Mouse (Mus musculus) midbrain, embryonic 10.5 days (tissue): ENCODE results near the gene Mink1. TPM values are rescaled to one million over a fixed set of nuclear protein-coding genes. Genes with fewer than 3 reads are reported as not detected.
"Not testable (repeated sequence)": the region's sequence is repeated elsewhere in the genome, so short reads cannot be mapped to it uniquely, and the experiment has no call there.

Experiments
- DNase-seq: peaks from one replicate; pipeline ENCODE4 v3.0.0-alpha.2; 2017; ENCODE audit warnings: low spot score
- H3K27ac ChIP-seq: fragments of 300-500 bp; sonication (generic); replicated peaks from 2 replicates; pipeline ENCODE4 v1.5.1; 2016; ENCODE audit warnings: mild to moderate bottlenecking
- H3K27me3 ChIP-seq: fragments of 300-500 bp; sonication (generic); 2 replicates; pipeline ENCODE4 v1.6.1; 2016; ENCODE audit warnings: low read depth, mild to moderate bottlenecking; ENCODE audit not compliant: poor library complexity, severe bottlenecking
- H3K36me3 ChIP-seq: fragments of 300-500 bp; sonication (generic); 2 replicates; pipeline ENCODE4 v1.6.1; 2016; ENCODE audit warnings: mild to moderate bottlenecking, moderate library complexity
- H3K4me1 ChIP-seq: fragments of 300-500 bp; sonication (generic); 2 replicates; pipeline ENCODE4 v1.6.1; 2016
- H3K4me3 ChIP-seq: fragments of 300-500 bp; sonication (generic); 2 replicates; pipeline ENCODE4 v1.5.1; 2016; ENCODE audit warnings: mild to moderate bottlenecking, moderate library complexity
- H3K9me3 ChIP-seq: fragments of 300-500 bp; sonication (generic); replicated peaks from 2 replicates; pipeline ENCODE4 v1.6.1; 2016; ENCODE audit warnings: mild to moderate bottlenecking
- WGBS: fragments of 180-500 bp; shearing (Covaris S2); methylation state at CpG from one replicate; pipeline ENCODE4 v1.1.7; 2016; 5-methylcytosine and 5-hydroxymethylcytosine counted together
- polyA plus RNA-seq: library from polyadenylated mRNA; unstranded; fragments of >200 nt; fragmentation: Nextera tagmentation; extraction: Ambion mirVana; gene quantifications from 2 replicates; pipeline ENCODE4 v1.2.1, GENCODE M21; 2016

Mink1 gene
- polyA plus RNA-seq, 1 experiment from 2014 or later: 10.3 TPM

- Histone ChIP-seq H3K4me3 (peak overlapping the region; percentile 70), H3K4me1 (peaks cover 44% of the 10 kb centered on the region), H3K27me3 (no peaks in the 10 kb centered on the region), H3K9me3 (no peaks in the 10 kb centered on the region), H3K27ac (peak overlapping the region; percentile 90), H3K36me3 (peaks cover 8% of the 10 kb centered on the region)
- 4% methylated on average over 25 of the region's 25 CpGs for WGBS
- DNase-seq: peak; percentile 42
Observed at GRCm38 (mm10) chr11:70563470-70564275, 992 bp downstream of the Mink1 start.

GRCm38 (mm10) chr11:70564276-70564873 lies 1.7 kb downstream of the Mink1 start:
- no peak overlapping the region for H3K27ac ChIP-seq
- WGBS: 55% methylated on average over 4 of the region's 4 CpGs

GRCm38 (mm10) chr11:70566586-70566985 lies 3.9 kb downstream of the Mink1 start:
- peaks cover 44% of the 10 kb centered on the region for H3K4me1 ChIP-seq
- H3K27me3 ChIP-seq: no peaks in the 10 kb centered on the region
- no peak overlapping the region for H3K27ac ChIP-seq
- peaks cover 8% of the 10 kb centered on the region for H3K36me3 ChIP-seq
- 86% methylated on average over 7 of the region's 7 CpGs for WGBS
- no peaks in the 10 kb centered on the region for H3K9me3 ChIP-seq
- no peak for DNase-seq
- no peak overlapping the region for H3K4me3 ChIP-seq

More at GRCm38 (mm10) chr11:70564276-70564873, 1.7 kb downstream of the Mink1 start:
- H3K27me3 ChIP-seq: no peaks in the 10 kb centered on the region
- peaks cover 8% of the 10 kb centered on the region for H3K36me3 ChIP-seq
- H3K9me3 ChIP-seq: no peaks in the 10 kb centered on the region
- peak overlapping the region; percentile 70 for H3K4me3 ChIP-seq
- DNase-seq: no peak
- H3K4me1 ChIP-seq: peaks cover 44% of the 10 kb centered on the region

GRCm38 (mm10) chr11:70570614-70571013 lies 7.9 kb downstream of the Mink1 start:
- H3K27me3 ChIP-seq, H3K9me3 ChIP-seq, H3K36me3 ChIP-seq, H3K4me3 ChIP-seq, H3K27ac ChIP-seq, DNase-seq: not testable (repeated sequence)
- 90% methylated on average over 1 of the region's 1 CpGs for WGBS
- peaks cover 22% of the 10 kb centered on the region for H3K4me1 ChIP-seq

GRCm38 (mm10) chr11:70571641-70572040 lies 9.0 kb downstream of the Mink1 start:
- peaks cover 8% of the 10 kb centered on the region for H3K36me3 ChIP-seq
- no peak for DNase-seq
- H3K4me3 ChIP-seq: no peak overlapping the region
- peaks cover 19% of the 10 kb centered on the region for H3K4me1 ChIP-seq
- H3K27me3 ChIP-seq: no peaks in the 10 kb centered on the region
- no peak overlapping the region for H3K27ac ChIP-seq
- H3K9me3 ChIP-seq: no peaks in the 10 kb centered on the region
- 95% methylated on average over 1 of the region's 1 CpGs for WGBS

- peaks cover 8% of the 10 kb centered on the region for H3K36me3 ChIP-seq
- peaks cover 16% of the 10 kb centered on the region for H3K4me1 ChIP-seq
- no peaks in the 10 kb centered on the region for H3K9me3 ChIP-seq
- no peak for DNase-seq
- no peak overlapping the region for H3K27ac ChIP-seq
- WGBS: 67% methylated on average over 5 of the region's 5 CpGs
- no peak overlapping the region for H3K4me3 ChIP-seq
- no peaks in the 10 kb centered on the region for H3K27me3 ChIP-seq
Observed at GRCm38 (mm10) chr11:70572348-70572902, 9.7 kb downstream of the Mink1 start.

GRCm38 (mm10) chr11:70573872-70574271 lies 11.2 kb downstream of the Mink1 start:
- no peaks in the 10 kb centered on the region for H3K36me3 ChIP-seq
- no peak overlapping the region for H3K4me3 ChIP-seq
- 84% methylated on average over 6 of the region's 6 CpGs for WGBS
- H3K27me3 ChIP-seq: no peaks in the 10 kb centered on the region
- H3K4me1 ChIP-seq: peaks cover 26% of the 10 kb centered on the region
- no peaks in the 10 kb centered on the region for H3K9me3 ChIP-seq
- no peak for DNase-seq
- peak overlapping the region; percentile 10; the same call in 1 of the 2 replicates for H3K27ac ChIP-seq

GRCm38 (mm10) chr11:70577201-70577600 lies 14.5 kb downstream of the Mink1 start:
- peaks cover 36% of the 10 kb centered on the region for H3K4me1 ChIP-seq
- H3K27ac ChIP-seq: no peak overlapping the region
- no peak overlapping the region for H3K4me3 ChIP-seq
- DNase-seq: no peak
- H3K36me3 ChIP-seq: no peaks in the 10 kb centered on the region
- H3K9me3 ChIP-seq: no peaks in the 10 kb centered on the region
- H3K27me3 ChIP-seq: no peaks in the 10 kb centered on the region
- WGBS: 87% methylated on average over 3 of the region's 3 CpGs

- H3K4me1 ChIP-seq: peaks cover 33% of the 10 kb centered on the region
- H3K9me3 ChIP-seq: no peaks in the 10 kb centered on the region
- no peaks in the 10 kb centered on the region for H3K27me3 ChIP-seq
- 91% methylated on average over 6 of the region's 6 CpGs for WGBS
- no peak overlapping the region for H3K4me3 ChIP-seq
- no peaks in the 10 kb centered on the region for H3K36me3 ChIP-seq
- no peak for DNase-seq
- H3K27ac ChIP-seq: no peak overlapping the region
Observed at GRCm38 (mm10) chr11:70578962-70579361, 16.3 kb downstream of the Mink1 start.

GRCm38 (mm10) chr11:70579710-70580357 lies 17.2 kb downstream of the Mink1 start:
- 0 out of 2 replicates have a peak overlapping the region, but pooled peaks have one; percentile 17 for H3K27ac ChIP-seq
- H3K4me3 ChIP-seq: no peak overlapping the region
- no peak for DNase-seq
- no peaks in the 10 kb centered on the region for H3K9me3 ChIP-seq
- peaks cover 31% of the 10 kb centered on the region; the same call in 1 of the 2 replicates for H3K4me1 ChIP-seq
- 84% methylated on average over 9 of the region's 9 CpGs for WGBS
- H3K27me3 ChIP-seq: no peaks in the 10 kb centered on the region
- H3K36me3 ChIP-seq: no peaks in the 10 kb centered on the region

- 82% methylated on average over 5 of the region's 5 CpGs for WGBS
- DNase-seq: no peak
- peaks cover 37% of the 10 kb centered on the region for H3K4me1 ChIP-seq
- 0 out of 2 replicates have a peak overlapping the region, but pooled peaks have one; percentile 17 for H3K27ac ChIP-seq
- no peaks in the 10 kb centered on the region for H3K36me3 ChIP-seq
- no peaks in the 10 kb centered on the region for H3K9me3 ChIP-seq
- H3K27me3 ChIP-seq: no peaks in the 10 kb centered on the region
- no peak overlapping the region for H3K4me3 ChIP-seq
Observed at GRCm38 (mm10) chr11:70580358-70580720, 17.7 kb downstream of the Mink1 start.

GRCm38 (mm10) chr11:70580921-70581320 lies 18.2 kb downstream of the Mink1 start:
- no peak overlapping the region for H3K4me3 ChIP-seq
- H3K36me3 ChIP-seq: no peaks in the 10 kb centered on the region
- H3K4me1 ChIP-seq: peaks cover 38% of the 10 kb centered on the region
- WGBS: 87% methylated on average over 3 of the region's 3 CpGs
- DNase-seq: no peak
- no peaks in the 10 kb centered on the region for H3K27me3 ChIP-seq
- no peak overlapping the region for H3K27ac ChIP-seq
- H3K9me3 ChIP-seq: no peaks in the 10 kb centered on the region
